Mouse (Mus musculus) c-Kit-positive CD71-positive TER-119-positive erythroid progenitor cells, embryonic 14.5 days (primary cell): ENCODE results near the gene Tuba3a.

Experiments used
- DNase-seq: peaks from one replicate; pipeline ENCODE4 v3.0.0-alpha.2; 2013; ENCODE audit warnings: low spot score

Gene Tuba3a

GRCm38 (mm10) chr6:125266091-125266490 is 19.8 kb downstream of the Tuba3a start:
- DNase-seq = no peak

DNA sequence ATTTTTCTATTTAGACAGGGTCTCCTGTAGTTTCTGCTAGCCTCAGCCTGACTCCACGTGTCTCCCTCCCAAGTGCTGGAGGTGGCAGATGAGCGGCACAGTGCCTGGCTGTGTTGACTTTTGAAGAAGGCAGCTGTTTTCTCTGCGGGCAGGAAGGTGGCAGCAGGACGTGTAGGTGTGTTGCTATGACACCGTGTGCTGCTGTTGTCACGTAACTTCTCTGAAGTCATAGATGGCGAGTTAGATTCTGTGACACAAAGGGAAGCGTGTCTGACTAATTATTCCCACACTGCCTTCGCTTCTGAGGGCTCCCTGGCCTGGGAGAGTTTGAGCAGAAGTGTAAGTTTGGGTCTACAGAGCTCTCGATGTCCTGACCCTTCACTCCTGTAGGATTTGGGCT is 20.6 kb downstream of the Tuba3a start:
- DNase-seq = no peak

DNA sequence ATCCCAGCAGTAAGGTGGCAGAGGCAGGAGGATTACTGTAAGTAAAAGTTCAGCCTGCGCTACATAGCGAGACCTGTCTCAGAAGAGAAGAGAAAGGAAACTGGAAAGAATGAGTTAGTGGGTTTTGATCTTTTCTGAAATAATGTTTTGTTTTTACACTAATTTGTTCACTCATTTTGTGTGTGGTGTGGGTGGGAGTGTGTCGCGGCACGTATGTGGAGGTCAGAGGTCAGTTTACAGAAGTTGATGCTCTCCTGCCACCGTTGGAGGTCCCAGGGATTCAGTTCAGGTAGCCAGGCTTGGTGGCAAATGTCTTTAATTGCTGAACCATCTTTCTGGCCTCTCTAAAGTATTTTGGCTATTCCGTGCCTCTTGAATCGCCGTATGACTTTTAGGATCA is 21.6 kb downstream of the Tuba3a start:
- no peak for DNase-seq

DNA sequence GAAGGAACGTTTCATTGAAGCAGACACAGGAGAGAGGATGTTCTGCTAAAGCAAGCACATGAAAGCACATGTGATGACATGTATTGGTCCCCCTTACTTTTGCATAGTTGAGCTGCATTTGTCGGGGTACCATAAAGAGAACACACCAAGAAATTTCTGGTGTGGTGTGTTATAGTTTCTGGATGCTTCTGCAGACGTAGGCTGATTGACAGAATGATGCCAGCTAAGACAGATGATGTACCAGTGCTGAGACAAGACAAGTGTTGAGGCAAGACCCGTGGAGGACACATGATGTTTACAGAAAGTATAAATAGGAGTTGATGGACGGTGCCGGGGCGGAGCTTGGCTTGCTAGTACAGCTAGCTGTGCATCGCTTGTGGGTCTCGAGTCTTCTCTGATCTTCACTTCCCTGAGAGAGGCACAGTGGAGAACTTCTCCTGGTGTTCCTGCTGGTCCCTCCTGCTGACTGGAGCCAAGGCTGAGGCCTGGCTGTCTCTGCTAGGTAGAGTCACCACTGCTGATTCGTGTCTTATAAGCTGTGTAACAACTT is 25.8 kb downstream of the Tuba3a start:
- no peak for DNase-seq

GRCm38 (mm10) chr6:125256222-125256966 is 29.4 kb downstream of the Tuba3a start:
- no peak for DNase-seq

DNA sequence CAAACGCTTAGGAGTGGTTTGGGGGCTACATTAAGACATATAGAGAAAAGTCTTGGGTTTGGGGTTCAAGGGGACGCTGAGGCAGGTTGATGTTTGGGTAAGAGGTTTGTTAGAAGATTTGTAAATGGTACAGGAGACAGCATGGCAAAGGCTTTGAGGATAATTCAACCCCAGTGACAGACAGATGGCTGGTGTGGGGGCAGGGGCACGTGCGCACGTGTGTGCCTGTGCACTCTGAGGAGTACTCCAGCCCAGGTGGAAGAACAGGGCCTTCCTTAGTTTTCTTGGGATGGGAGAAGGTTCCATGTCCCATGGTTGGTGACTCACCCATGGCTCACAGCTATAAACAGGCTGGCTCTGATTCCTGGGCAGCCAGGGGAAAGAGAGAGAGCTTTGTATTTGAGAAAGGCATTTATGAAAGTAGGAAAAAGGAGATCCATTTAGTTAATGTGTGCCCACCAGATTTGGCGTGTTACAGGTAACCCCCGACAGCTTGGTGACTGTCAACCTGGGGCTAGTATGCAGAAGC is 30.3 kb downstream of the Tuba3a start:
- DNase-seq = no peak

DNA sequence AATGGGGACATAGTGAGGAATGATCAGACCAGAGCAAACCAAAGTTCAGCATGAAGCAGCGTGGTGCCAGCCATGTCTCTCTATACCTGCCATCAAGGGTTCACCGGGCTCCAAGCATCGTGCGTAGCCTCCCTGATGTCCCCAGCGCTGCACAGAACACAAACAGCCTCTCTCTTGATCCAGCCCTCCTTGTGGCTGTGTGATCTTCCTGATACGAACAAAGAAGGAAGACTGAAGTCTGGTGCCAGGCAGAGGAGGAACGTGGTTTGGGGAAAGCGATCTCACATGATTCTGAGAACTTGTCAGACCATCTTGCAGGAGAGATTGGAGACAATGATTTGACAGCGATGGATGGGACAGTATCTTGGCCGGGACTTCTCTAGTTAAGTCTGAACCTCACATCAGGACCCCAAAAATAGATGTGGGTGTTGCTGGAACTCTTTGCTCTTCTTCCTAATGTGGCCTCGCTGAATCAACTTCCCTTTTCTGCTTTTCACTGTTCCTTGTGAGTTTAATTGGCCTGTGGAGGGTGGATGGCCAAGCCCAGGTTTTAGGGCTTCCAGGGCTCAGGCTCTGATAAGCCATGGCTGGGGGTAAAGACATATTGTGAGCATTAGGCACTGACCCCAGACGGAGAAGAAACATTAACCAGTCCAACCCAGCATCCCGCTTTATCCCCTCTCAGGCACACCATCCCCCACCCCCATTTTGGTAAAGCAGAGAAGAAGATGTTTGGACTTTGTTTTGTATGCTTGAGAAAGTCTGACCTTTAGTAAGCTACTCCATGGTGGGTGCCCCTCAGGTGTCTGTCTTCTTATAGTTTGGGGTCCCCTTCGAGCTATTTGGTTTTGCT is 31.8 kb downstream of the Tuba3a start:
- DNase-seq = no peak

GRCm38 (mm10) chr6:125252711-125253110 is 33.1 kb downstream of the Tuba3a start:
- DNase-seq = no peak

DNA sequence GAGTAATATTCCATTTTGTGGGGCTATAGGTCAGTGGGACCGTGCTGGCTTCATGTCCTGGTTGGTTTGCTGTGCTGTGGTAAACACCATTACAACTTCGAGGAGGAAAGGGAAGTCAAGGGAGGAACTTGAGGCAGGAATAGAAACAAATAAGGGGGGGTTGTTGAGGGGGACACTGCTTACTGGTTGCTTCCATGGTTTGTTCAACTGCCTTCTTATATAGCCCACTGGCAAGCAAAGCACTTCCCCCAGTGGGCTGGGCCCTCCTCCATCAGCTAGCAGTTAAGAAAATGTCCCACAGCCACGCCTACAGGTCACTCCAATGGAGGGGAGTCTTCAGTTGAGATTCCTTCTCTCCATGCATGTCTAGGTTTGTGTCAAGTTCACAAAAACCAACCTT is 33.6 kb downstream of the Tuba3a start:
- DNase-seq = no peak

DNA sequence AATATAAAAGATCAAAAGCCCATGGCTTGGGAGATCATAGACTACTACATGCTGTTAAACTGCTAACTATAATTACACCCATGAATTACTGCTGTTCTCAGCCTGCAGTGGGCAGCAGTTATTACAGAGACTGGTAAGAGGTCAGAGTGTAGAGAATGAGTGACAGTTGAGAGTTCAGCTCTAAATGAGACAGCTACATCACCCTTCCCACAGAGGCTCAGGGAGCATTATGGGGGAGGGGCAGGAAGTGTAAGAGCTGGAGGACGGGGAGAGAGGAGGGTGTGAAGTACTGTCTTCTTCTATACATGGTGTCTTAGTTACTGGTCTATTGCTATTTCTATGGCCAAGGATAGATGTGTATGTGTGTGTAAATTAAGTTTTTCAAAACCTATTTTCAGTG is 41.3 kb downstream of the Tuba3a start:
- no peak for DNase-seq

GRCm38 (mm10) chr6:125241566-125241965 is 44.3 kb downstream of the Tuba3a start:
- DNase-seq = no peak

DNA sequence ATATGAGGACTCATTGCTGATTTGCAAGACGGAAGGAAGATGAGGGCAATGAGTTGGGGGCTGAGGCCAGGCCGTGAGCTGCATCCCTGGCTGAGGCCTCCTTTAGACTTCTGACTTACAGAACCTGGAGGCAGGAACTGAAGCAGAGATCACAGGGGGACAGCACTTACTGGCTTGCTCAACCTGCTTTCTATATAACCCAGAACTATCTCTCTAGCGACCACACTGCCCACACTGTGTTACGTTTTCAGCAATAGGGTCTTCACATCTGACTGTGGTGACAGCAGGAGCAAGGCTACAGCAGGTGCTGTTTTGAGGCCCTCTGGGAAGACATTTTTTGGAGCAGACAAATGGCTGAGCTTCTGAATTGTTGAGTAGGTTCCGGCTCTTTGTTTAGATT is 45.2 kb downstream of the Tuba3a start:
- no peak for DNase-seq

- DNase-seq = no peak
These were observed 46.3 kb downstream of the Tuba3a start for GRCm38 (mm10) chr6:125239547-125239946.

GRCm38 (mm10) chr6:125238396-125238795 is 47.4 kb downstream of the Tuba3a start:
- no peak for DNase-seq

DNA sequence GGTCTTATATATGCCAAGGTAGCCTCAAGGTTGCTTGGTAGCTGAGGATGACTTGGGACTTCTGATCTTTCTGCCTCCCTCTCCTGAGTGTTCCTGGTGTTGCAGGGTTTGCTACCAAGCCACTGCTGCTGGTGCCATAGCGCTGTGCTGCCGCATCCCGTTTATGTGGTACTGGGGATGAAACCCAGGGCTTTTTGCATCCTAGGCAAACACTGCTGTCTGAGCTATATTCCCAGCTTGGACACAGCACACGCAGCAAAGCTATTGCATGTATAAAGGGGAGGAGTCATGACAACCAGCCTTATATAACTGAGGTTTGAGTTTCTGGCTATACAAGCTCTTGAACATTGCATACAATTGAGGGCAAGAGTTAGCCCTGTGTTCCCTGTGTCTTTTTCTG is 48.4 kb downstream of the Tuba3a start:
- no peak for DNase-seq

DNA sequence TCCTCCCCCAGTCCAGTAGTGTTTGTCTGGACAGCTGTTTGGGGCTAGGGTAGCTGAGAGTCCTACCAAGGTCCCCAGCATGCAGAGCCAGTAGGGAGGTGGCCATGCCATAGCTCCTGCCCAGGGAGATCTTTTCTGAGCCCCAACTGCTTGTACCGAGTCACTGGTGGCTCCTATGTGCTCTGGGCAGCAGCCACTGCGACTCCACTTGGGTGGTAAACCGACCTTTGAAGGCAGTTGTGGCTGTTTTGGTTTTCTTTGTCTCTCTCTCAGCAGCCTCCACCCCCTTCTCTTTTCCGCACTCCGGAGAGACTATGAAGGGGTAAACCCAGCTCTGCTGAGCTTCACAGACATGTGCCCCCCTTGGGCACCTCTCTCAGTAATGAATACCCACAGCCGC is 49.1 kb downstream of the Tuba3a start, which contains the start of gene Cd27:
Gene Cd27 (minus strand): TSS at position 229 of the 400 bp plus-strand sequence.
- no peak for DNase-seq

GRCm38 (mm10) chr6:125236341-125236740 is 49.5 kb downstream of the Tuba3a start:
- no peak for DNase-seq

GRCm38 (mm10) chr6:125234520-125234828 is 51.4 kb downstream of the Tuba3a start:
- no peak for DNase-seq

DNA sequence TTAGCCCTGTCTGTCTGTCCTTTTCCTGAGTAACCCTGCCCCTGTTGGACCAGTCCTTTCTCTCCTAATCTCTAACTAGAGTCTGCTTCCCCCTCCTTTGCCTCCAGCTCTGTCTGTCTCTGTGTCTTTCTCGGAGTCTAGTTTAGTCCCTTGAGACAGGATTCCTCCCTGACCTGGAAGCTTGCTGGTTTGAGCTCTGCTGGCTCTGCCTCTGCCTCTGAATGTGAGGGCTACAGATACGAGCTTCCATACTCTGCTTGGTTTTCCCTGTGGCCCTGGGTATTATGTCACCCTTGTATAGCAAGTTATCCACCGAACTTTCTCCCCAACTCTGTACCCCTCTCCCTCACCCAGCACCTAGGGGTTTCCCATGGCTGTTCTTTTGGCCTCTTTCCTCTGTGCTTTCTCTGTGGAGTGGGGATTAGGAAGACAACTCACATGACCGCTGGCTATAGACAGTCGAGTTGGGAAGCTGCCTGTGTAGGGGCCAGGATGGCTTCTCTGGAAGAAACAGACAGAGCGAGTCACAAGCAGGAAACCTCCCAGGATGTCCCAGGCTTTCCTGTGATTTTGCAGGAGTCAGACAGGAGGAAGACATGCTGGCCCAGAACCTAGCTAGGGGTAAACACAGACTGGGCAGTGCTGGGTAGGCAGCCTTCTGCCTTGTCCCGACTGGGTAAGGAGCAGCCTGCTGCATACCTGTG is 51.9 kb downstream of the Tuba3a start:
- no peak for DNase-seq

DNA sequence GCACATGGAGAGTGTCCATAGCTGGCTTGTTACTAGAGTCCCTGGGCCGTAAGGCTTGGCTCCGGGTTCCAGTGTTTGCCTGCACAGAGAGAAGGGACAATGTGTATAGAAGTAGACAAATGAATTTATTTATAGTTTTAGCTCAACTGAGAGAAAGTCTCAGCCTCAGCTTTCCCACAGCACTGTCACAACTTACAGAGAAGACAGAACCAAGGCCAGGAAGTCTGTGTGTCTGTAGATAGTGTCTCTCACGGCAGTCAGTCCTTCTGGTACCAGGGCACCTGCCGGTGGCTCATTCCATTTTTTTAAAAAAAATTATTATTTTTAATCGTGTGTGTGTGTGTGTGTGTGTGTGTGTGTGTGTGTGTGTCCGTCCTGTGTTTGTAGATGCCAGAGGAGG is 53.3 kb downstream of the Tuba3a start:
- DNase-seq = no peak

GRCm38 (mm10) chr6:125232045-125232437 is 53.8 kb downstream of the Tuba3a start:
- no peak for DNase-seq
